Mouse (Mus musculus): ENCODE data around the gene Prr22. TPM values are rescaled to one million over a fixed set of nuclear protein-coding genes. Genes with fewer than 3 reads are reported as not detected.

The Prr22 gene
- polyA plus RNA-seq (2014; fragmentation: Nextera tagmentation; extraction: Ambion mirVana): 0.42 and 0.52 TPM in 2 replicates

DNA sequence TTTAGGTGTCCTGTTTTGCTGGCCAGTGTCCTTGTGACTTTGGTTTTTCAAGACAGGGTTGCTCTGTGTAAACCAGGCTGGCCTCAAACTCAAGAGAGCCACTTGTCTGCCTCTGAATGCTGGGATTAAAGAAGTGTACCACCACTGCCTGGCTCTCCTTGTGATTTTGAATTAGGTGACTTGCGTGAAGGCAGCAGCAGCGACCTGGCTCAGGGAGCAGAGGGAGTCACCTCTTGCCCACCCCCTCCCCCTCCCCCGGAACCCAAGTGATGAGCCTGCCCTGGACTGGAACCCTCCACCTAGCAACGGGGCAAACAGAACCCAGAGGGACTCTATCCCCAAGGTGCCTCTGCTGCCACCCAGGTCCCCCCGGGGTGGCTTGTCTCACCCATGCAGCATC, at the start of gene Prr22:
TSS of gene Prr22 (plus strand) at position 301 of the 400 bp plus-strand sequence.
- H3K27ac ChIP-seq (ENCODE audit: low read depth, low read length): no peak within 1 kb of the TSS
- no peaks in the 10 kb centered on the region for H3K9me3 ChIP-seq (replicated peaks; ENCODE audit: control insufficient read depth, low read length)
- DNase-seq (ENCODE audit: low spot score): no peak
- no peaks in the 10 kb centered on the region for H3K27me3 ChIP-seq (replicated peaks; ENCODE audit: control insufficient read depth, insufficient read depth, low read length)
- no peak for ATAC-seq
- H3K4me3 ChIP-seq (ENCODE audit: low read depth, low read length): no peak within 1 kb of the TSS
- H3K9ac ChIP-seq (ENCODE audit: low read length): no peak within 1 kb of the TSS
- 95% methylated on average over 5 of the region's 5 CpGs for WGBS
- no peak within 1 kb of the TSS for H3K4me2 ChIP-seq (ENCODE audit: low read length)
- peaks cover 4% of the 10 kb centered on the region for H3K4me1 ChIP-seq (ENCODE audit: control insufficient read depth, insufficient read depth, low read length)
- H3K36me3 ChIP-seq (ENCODE audit: control insufficient read depth, insufficient read depth, low read length): peaks cover 49% of the 10 kb centered on the region

DNA sequence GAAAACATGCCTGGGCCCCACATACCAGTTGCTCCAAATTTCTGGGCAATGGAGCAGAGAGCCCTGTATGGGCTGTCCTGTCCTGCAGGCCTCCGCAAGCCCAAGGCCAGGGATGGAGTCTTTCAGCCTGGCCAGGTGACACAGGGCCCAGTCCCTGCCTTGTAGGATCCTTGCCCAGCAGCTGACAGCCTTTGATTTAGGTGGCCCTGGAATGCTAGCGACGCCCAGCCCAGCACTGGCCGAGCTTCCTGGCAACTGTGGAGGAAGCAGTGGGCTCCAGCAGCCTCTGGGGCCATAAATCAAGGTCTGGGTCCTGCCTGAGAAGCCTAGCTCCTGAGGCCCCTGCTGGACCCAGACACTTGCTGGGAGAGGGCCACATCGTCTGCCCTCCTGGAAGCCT, 47.6 kb upstream of the Prr22 start:
- Histone ChIP-seq H3K27ac (ENCODE audit: low read depth, low read length) (no peak overlapping the region), H3K36me3 (ENCODE audit: control insufficient read depth, insufficient read depth, low read length) (peaks cover 34% of the 10 kb centered on the region), H3K4me1 (ENCODE audit: control insufficient read depth, insufficient read depth, low read length) (peaks cover 11% of the 10 kb centered on the region), H3K4me3 (ENCODE audit: low read depth, low read length) (no peak overlapping the region), H3K9ac (ENCODE audit: low read length) (no peak overlapping the region), H3K27me3 (replicated peaks; ENCODE audit: control insufficient read depth, insufficient read depth, low read length) (no peaks in the 10 kb centered on the region), H3K9me3 (replicated peaks; ENCODE audit: control insufficient read depth, low read length) (no peaks in the 10 kb centered on the region), H3K4me2 (ENCODE audit: low read length) (no peak overlapping the region)
- ATAC-seq: no peak
- WGBS: 85% methylated on average over 5 of the region's 5 CpGs
- no peak for DNase-seq (ENCODE audit: low spot score)

GRCm38 (mm10) chr17:56723419-56724161, 46.5 kb upstream of the Prr22 start:
- 86% methylated on average over 11 of the region's 11 CpGs for WGBS
- Histone ChIP-seq H3K4me3 (ENCODE audit: low read depth, low read length) (no peak overlapping the region), H3K27ac (ENCODE audit: low read depth, low read length) (no peak overlapping the region), H3K4me2 (ENCODE audit: low read length) (no peak overlapping the region), H3K27me3 (replicated peaks; ENCODE audit: control insufficient read depth, insufficient read depth, low read length) (no peaks in the 10 kb centered on the region), H3K9me3 (replicated peaks; ENCODE audit: control insufficient read depth, low read length) (no peaks in the 10 kb centered on the region), H3K9ac (ENCODE audit: low read length) (no peak overlapping the region), H3K4me1 (ENCODE audit: control insufficient read depth, insufficient read depth, low read length) (peaks cover 6% of the 10 kb centered on the region), H3K36me3 (ENCODE audit: control insufficient read depth, insufficient read depth, low read length) (peaks cover 34% of the 10 kb centered on the region)
- ATAC-seq (no peak), DNase-seq (ENCODE audit: low spot score) (no peak)

- H3K27me3 ChIP-seq (replicated peaks; ENCODE audit: control insufficient read depth, insufficient read depth, low read length): no peaks in the 10 kb centered on the region
- ATAC-seq (no peak), DNase-seq (ENCODE audit: low spot score) (no peak)
- H3K9me3 ChIP-seq (replicated peaks; ENCODE audit: control insufficient read depth, low read length): no peaks in the 10 kb centered on the region
- no peaks in the 10 kb centered on the region for H3K4me1 ChIP-seq (ENCODE audit: control insufficient read depth, insufficient read depth, low read length)
- no peak overlapping the region for H3K4me2 ChIP-seq (ENCODE audit: low read length)
- H3K27ac ChIP-seq (ENCODE audit: low read depth, low read length): no peak overlapping the region
- no peak overlapping the region for H3K4me3 ChIP-seq (ENCODE audit: low read depth, low read length)
- H3K36me3 ChIP-seq (ENCODE audit: control insufficient read depth, insufficient read depth, low read length): peaks cover 22% of the 10 kb centered on the region
- no peak overlapping the region for H3K9ac ChIP-seq (ENCODE audit: low read length)
- 11% methylated on average over 7 of the region's 7 CpGs for WGBS
Observed at GRCm38 (mm10) chr17:56727029-56727649, 42.9 kb upstream of the Prr22 start.

DNA sequence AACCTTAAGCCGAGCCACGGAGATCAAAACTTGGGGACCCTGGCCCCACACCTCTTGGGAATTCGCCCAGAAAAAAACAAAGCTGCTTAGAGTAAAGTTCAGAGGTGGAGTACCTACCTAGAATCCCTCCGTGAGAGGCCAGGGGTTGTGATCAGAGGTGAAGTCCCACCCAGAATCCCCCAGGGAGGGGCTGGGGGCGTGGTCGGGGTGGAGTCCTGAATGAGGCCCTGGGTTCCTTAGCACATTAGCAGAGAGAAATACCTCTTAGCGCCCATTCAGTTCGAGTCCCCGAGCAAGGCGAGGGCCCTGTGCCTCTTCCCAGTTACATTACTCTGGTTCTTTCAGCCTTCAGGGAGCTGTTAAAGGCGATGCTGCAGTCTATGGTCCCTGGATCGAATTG, 42.4 kb upstream of the Prr22 start:
- DNase-seq (ENCODE audit: low spot score): no peak
- no peaks in the 10 kb centered on the region for H3K4me1 ChIP-seq (ENCODE audit: control insufficient read depth, insufficient read depth, low read length)

DNA sequence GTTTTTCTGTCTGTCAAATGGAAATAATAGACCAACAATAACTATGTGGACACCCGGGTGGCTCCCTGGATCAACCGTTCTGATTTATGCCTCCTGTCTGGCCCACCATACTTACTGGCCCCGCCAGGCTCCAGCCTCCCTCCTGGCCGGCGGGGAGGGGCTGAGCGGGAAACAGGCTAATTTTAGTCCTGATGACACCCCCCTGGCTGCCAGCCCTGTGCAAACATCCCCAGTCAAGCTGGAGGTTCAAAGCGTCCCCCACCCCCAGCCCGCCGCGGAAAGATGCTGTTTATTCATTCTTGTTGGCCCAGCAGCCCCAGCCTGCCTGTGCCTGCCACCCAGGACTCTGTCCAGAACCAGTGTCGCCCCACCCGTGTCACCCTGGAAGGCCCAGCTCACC, 41.9 kb upstream of the Prr22 start:
- Histone ChIP-seq H3K9me3 (replicated peaks; ENCODE audit: control insufficient read depth, low read length) (no peaks in the 10 kb centered on the region), H3K36me3 (ENCODE audit: control insufficient read depth, insufficient read depth, low read length) (peaks cover 12% of the 10 kb centered on the region), H3K27me3 (replicated peaks; ENCODE audit: control insufficient read depth, insufficient read depth, low read length) (no peaks in the 10 kb centered on the region), H3K4me1 (ENCODE audit: control insufficient read depth, insufficient read depth, low read length) (no peaks in the 10 kb centered on the region), H3K4me3 (ENCODE audit: low read depth, low read length) (no peak overlapping the region), H3K27ac (ENCODE audit: low read depth, low read length) (no peak overlapping the region), H3K4me2 (ENCODE audit: low read length) (no peak overlapping the region), H3K9ac (ENCODE audit: low read length) (no peak overlapping the region)
- no peak for DNase-seq (ENCODE audit: low spot score)
- 36% methylated on average over 12 of the region's 12 CpGs for WGBS
- ATAC-seq: no peak

More for the DNA sequence above, 42.4 kb upstream of the Prr22 start:
- H3K9me3 ChIP-seq (replicated peaks; ENCODE audit: control insufficient read depth, low read length): no peaks in the 10 kb centered on the region
- ATAC-seq: no peak
- H3K27ac ChIP-seq (ENCODE audit: low read depth, low read length): no peak overlapping the region
- H3K4me2 ChIP-seq (ENCODE audit: low read length): no peak overlapping the region
- H3K9ac ChIP-seq (ENCODE audit: low read length): no peak overlapping the region
- WGBS: 9% methylated on average over 12 of the region's 12 CpGs
- H3K4me3 ChIP-seq (ENCODE audit: low read depth, low read length): no peak overlapping the region
- no peaks in the 10 kb centered on the region for H3K27me3 ChIP-seq (replicated peaks; ENCODE audit: control insufficient read depth, insufficient read depth, low read length)
- peaks cover 17% of the 10 kb centered on the region for H3K36me3 ChIP-seq (ENCODE audit: control insufficient read depth, insufficient read depth, low read length)

DNA sequence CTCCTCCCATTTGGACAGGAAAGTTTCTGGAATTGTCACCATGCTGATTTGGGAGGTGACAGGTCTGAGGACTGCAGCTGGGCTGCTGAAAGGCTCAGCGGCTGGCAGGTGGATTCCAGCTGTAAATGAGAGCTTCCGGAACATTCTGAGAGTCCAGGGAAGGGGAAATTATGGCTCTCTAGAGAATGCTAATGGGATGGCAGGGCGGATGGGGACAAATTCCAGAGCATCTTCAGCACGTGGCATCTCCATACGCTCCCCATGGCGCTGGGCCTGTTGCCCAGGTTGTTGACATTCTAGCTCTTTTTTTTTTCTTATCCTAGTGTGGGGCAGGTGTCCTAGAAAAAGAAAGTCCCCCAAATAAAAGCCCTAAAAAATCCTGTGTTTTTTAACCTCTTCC, 40.9 kb upstream of the Prr22 start:
- Histone ChIP-seq H3K9me3 (replicated peaks; ENCODE audit: control insufficient read depth, low read length) (no peaks in the 10 kb centered on the region), H3K4me2 (ENCODE audit: low read length) (no peak overlapping the region), H3K27me3 (replicated peaks; ENCODE audit: control insufficient read depth, insufficient read depth, low read length) (no peaks in the 10 kb centered on the region), H3K36me3 (ENCODE audit: control insufficient read depth, insufficient read depth, low read length) (peaks cover 2% of the 10 kb centered on the region), H3K9ac (ENCODE audit: low read length) (no peak overlapping the region), H3K4me3 (ENCODE audit: low read depth, low read length) (no peak overlapping the region), H3K27ac (ENCODE audit: low read depth, low read length) (no peak overlapping the region), H3K4me1 (ENCODE audit: control insufficient read depth, insufficient read depth, low read length) (no peaks in the 10 kb centered on the region)
- no peak for ATAC-seq
- DNase-seq (ENCODE audit: low spot score): no peak
- 40% methylated on average over 6 of the region's 6 CpGs for WGBS

GRCm38 (mm10) chr17:56729656-56730055, 40.4 kb upstream of the Prr22 start:
- WGBS: 13% methylated on average over 2 of the region's 2 CpGs
- ATAC-seq: no peak

DNA sequence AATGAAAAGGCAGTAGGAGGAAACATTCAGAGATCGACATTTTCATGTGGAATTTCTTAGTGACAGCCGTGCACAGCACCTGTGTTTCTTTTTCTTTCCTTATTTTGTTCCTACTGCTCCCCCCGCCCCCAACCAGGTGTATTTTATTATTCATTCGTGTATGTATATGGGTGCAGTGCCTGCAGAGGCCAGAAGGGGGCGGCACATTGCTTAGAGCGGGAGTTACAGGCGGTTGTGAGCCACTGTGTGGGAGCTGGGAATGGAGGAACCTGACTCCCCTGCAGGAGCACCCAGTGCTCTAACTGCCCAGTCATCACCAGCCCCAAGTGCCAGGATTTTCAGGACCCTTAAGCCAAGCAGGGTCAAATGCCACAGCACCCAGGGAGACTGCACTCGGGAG, 33.5 kb upstream of the Prr22 start:
- WGBS: 53% methylated on average over 8 of the region's 8 CpGs

More at GRCm38 (mm10) chr17:56729656-56730055, 40.4 kb upstream of the Prr22 start:
- H3K4me1 ChIP-seq (ENCODE audit: control insufficient read depth, insufficient read depth, low read length): no peaks in the 10 kb centered on the region
- no peak for DNase-seq (ENCODE audit: low spot score)
- no peak overlapping the region for H3K4me2 ChIP-seq (ENCODE audit: low read length)
- no peaks in the 10 kb centered on the region; the same call in 1 of the 2 replicates for H3K36me3 ChIP-seq (ENCODE audit: control insufficient read depth, insufficient read depth, low read length)
- no peak overlapping the region for H3K9ac ChIP-seq (ENCODE audit: low read length)
- no peaks in the 10 kb centered on the region for H3K9me3 ChIP-seq (replicated peaks; ENCODE audit: control insufficient read depth, low read length)
- no peak overlapping the region for H3K27ac ChIP-seq (ENCODE audit: low read depth, low read length)
- no peak overlapping the region for H3K4me3 ChIP-seq (ENCODE audit: low read depth, low read length)
- no peaks in the 10 kb centered on the region for H3K27me3 ChIP-seq (replicated peaks; ENCODE audit: control insufficient read depth, insufficient read depth, low read length)

More for the DNA sequence above, 33.5 kb upstream of the Prr22 start:
- Histone ChIP-seq H3K4me2 (ENCODE audit: low read length) (no peak overlapping the region), H3K9ac (ENCODE audit: low read length) (no peak overlapping the region), H3K4me1 (ENCODE audit: control insufficient read depth, insufficient read depth, low read length) (no peaks in the 10 kb centered on the region), H3K27ac (ENCODE audit: low read depth, low read length) (no peak overlapping the region), H3K9me3 (replicated peaks; ENCODE audit: control insufficient read depth, low read length) (no peaks in the 10 kb centered on the region), H3K4me3 (ENCODE audit: low read depth, low read length) (no peak overlapping the region), H3K27me3 (replicated peaks; ENCODE audit: control insufficient read depth, insufficient read depth, low read length) (no peaks in the 10 kb centered on the region), H3K36me3 (ENCODE audit: control insufficient read depth, insufficient read depth, low read length) (no peaks in the 10 kb centered on the region)
- no peak for DNase-seq (ENCODE audit: low spot score)
- no peak for ATAC-seq

Measured in forebrain, embryonic 14.5 days (tissue).